Mouse (Mus musculus) cerebellum, adult 2 months (tissue): ENCODE measurements around the gene Ythdf2.

Experiments used
- CTCF ChIP-seq: fragments of 200-500 bp; IDR thresholded peaks from 2 replicates; pipeline ENCODE4 v1.5.1; 2011; ENCODE audit warnings: low read depth, mild to moderate bottlenecking, control low read depth, low read length, moderate library complexity, borderline replicate concordance; ENCODE audit not compliant: insufficient read depth
- POLR2A ChIP-seq: fragments of 200-500 bp; IDR thresholded peaks from 2 replicates; pipeline ENCODE4 v1.6.1; 2011; ENCODE audit warnings: low read length, control low read depth, borderline replicate concordance; ENCODE audit not compliant: insufficient read depth

GRCm38 (mm10) chr4:132198771-132199170, 13.3 kb downstream of the Ythdf2 start:
- TF ChIP-seq CTCF (no peak), POLR2A (no peak)
